Mouse (Mus musculus): Measurements from ENCODE around the gene Asap2.

DNA sequence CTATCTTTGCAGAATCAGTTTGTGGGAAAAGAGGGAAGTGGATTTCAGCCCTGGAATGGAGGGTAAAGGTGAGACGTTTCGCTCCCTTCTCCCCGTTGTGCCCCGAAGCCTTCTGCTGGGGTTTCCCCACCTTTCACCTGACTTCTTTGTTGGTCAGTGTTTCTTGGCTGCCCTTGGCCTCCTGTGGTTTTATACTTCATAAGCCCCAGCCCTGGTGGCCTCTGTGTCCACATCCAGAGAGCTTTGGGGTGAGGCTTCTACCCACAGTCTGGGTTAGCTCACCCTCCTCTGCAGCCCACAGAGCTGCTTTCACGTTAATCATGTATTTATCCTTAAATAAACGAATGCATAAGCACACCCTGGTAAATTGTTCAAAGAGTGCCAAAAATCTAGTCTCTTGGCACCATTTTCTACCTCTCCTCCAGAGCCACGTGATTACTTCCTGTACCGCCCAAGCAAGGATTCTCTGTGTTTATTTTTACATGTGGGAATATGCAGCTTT lies 170.1 kb downstream of the Asap2 start:
- TF ChIP-seq TCF12 (IDR thresholded peaks at IDR 0.05; ENCODE audit: low read depth, low read length) (no peak), POLR2A (IDR thresholded peaks at IDR 0.05; ENCODE audit: control insufficient read depth in 1 of 2, insufficient read depth in 1 of 2, low read depth in 1 of 2, low read length in 2 of 2, poor library complexity in 1 of 2) (no peak), CTCF (IDR thresholded peaks at IDR 0.05 in 2 of 3, conservative IDR thresholded peaks at IDR 0.05 in 1 of 3; ENCODE audit: control insufficient read depth in 1 of 3, insufficient read depth in 1 of 3, low read depth in 2 of 3, low read length in 3 of 3, poor library complexity in 1 of 3, severe bottlenecking in 1 of 3) (no peak), MAX (IDR thresholded peaks at IDR 0.05; ENCODE audit: low read length) (no peak), NRF1 (IDR thresholded peaks at IDR 0.05; ENCODE audit: insufficient read depth, low read depth, low read length, poor library complexity, severe bottlenecking) (no peak), ZKSCAN1 (IDR thresholded peaks at IDR 0.05; ENCODE audit: low read depth, low read length) (no peak), GABPA (IDR thresholded peaks at IDR 0.05; ENCODE audit: low read depth, low read length) (no peak), SMC3 (IDR thresholded peaks at IDR 0.05; ENCODE audit: low read depth, low read length) (no peak), MXI1 (IDR thresholded peaks at IDR 0.05; ENCODE audit: low read depth, low read length) (no peak), EP300 (IDR thresholded peaks at IDR 0.05; ENCODE audit: low read depth in 1 of 2, low read length in 2 of 2) (no peak)

Data from MEL (cell line).